Mouse (Mus musculus) stomach, postnatal 0 days (tissue): ENCODE measurements around the gene Mrs2. TPM values are rescaled to one million over a fixed set of nuclear protein-coding genes. Genes with fewer than 3 reads are reported as not detected.
"Not testable (repeated sequence)": the region's sequence is repeated elsewhere in the genome, so short reads cannot be mapped to it uniquely, and the experiment has no call there.

Experiments
- ATAC-seq: fragments of 200-750 bp; cut with Nextera tagmentation; 2 replicates; pipeline ENCODE4 v1.8.0; 2017; ENCODE audit not compliant: low FRiP score, low TSS enrichment
- DNase-seq: peaks from one replicate; pipeline ENCODE4 v3.0.0-alpha.2; 2016; ENCODE audit warnings: low spot score
- H3K27ac ChIP-seq: fragments of 300-500 bp; sonication (generic); replicated peaks from 2 replicates; pipeline ENCODE4 v1.5.1; 2014; ENCODE audit warnings: mild to moderate bottlenecking, control low read depth
- H3K27me3 ChIP-seq: fragments of 300-500 bp; sonication (generic); 2 replicates; pipeline ENCODE4 v1.6.1; 2014; ENCODE audit warnings: low read length; ENCODE audit not compliant: control insufficient read depth, insufficient read depth
- H3K36me3 ChIP-seq: fragments of 300-500 bp; sonication (generic); 2 replicates; pipeline ENCODE4 v1.6.1; 2014; ENCODE audit warnings: low read length, mixed read lengths; ENCODE audit not compliant: control insufficient read depth, insufficient read depth
- H3K4me1 ChIP-seq: fragments of 300-500 bp; sonication (generic); replicated peaks from 2 replicates; pipeline ENCODE4 v1.6.1; 2014; ENCODE audit warnings: antibody characterized with exemption; ENCODE audit not compliant: control insufficient read depth, insufficient read depth
- H3K4me2 ChIP-seq: fragments of 300-500 bp; sonication (generic); replicated peaks from 2 replicates; pipeline ENCODE4 v1.6.1; 2014; ENCODE audit warnings: low read depth, mild to moderate bottlenecking, control low read depth, moderate library complexity
- H3K4me3 ChIP-seq: fragments of 300-500 bp; sonication (generic); 2 replicates; pipeline ENCODE4 v1.5.1; 2014; ENCODE audit warnings: low read depth, low read length, control low read depth
- H3K9ac ChIP-seq: fragments of 300-500 bp; sonication (generic); 2 replicates; pipeline ENCODE4 v1.6.1; 2014; ENCODE audit warnings: mild to moderate bottlenecking, low read length, control low read depth, mixed read lengths
- H3K9me3 ChIP-seq: fragments of 300-500 bp; sonication (generic); 2 replicates; pipeline ENCODE4 v1.6.1; 2016; ENCODE audit warnings: low read length; ENCODE audit not compliant: control insufficient read depth
- CTCF ChIP-seq: IDR thresholded peaks from 2 replicates; pipeline ENCODE4 v1.5.1; 2016; ENCODE audit warnings: antibody characterized with exemption, low read depth, mild to moderate bottlenecking, moderate library complexity
- EP300 ChIP-seq: optimal IDR thresholded peaks from 2 replicates; pipeline ENCODE3; 2016; ENCODE audit warnings: antibody characterized with exemption
- WGBS: fragments of 180-500 bp; shearing (Covaris S2); extraction: QIAGEN DNeasy Blood & Tissue Kit; methylation state at CpG from one replicate; pipeline ENCODE4 v1.1.7; 2014; 5-methylcytosine and 5-hydroxymethylcytosine counted together
- polyA plus RNA-seq: library from polyadenylated mRNA; unstranded; fragments of >200 nt; fragmentation: Nextera tagmentation; extraction: Ambion mirVana; gene quantifications from 2 replicates; pipeline ENCODE4 v1.2.1, GENCODE M21; 2015

Mrs2 gene
- polyA plus RNA-seq, 1 experiment from 2014 or later: 13.9 TPM

DNA sequence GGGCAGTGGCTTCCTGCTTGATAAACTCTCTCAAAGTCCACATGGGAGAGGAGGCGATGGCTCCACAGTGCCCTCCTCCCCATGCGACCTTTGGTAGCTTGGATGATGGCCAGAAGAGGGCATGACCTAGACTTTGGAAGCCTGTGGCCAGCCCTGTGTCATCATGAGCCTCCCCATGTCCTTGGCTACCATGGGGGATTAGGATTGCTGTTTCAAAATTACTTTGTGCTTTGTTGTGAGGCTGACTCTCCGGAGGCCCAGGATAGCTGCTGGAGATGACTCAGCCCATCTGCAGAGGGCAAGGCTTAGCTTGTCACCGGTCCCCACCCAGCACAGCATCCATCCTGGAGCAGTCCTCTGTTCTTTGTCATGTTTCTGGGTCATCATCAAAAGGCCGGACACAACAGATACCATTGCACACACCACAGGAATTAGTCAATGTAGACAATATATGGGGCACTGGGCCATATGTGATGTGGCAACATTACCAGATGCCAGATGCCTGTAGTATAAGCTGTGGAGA is 42.3 kb downstream of the Mrs2 start:
- TF ChIP-seq CTCF (no peak), EP300 (no peak)
- Histone ChIP-seq H3K27ac (no peak overlapping the region; the same call in none of the 2 replicates), H3K4me3 (no peak overlapping the region), H3K9ac (no peak overlapping the region), H3K9me3 (no peaks in the 10 kb centered on the region), H3K4me1 (no peaks in the 10 kb centered on the region), H3K27me3 (no peaks in the 10 kb centered on the region), H3K36me3 (no peaks in the 10 kb centered on the region), H3K4me2 (no peak overlapping the region)
- no peak for DNase-seq
- WGBS: 56% methylated on average over 5 of the region's 5 CpGs
- ATAC-seq: peak; percentile 52; the same call in 1 of the 2 replicates

DNA sequence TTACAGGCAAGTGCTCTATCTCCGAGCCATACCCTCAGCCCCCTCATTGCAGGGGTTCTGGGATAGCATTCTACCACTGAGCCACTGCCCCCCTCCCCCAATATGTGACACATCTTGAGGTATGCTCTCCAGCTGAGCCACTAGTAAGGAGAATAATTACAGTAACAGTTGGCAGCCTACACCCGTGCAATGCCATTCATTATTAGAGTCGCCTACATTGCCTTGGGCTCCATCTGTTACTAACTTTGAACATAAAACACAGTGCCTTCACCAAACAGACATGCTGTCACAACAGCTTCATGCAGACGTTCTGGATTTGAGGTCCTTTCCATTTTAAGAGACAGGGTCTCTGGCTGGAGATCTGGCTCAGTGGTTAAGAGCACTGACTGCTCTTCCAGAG is 43.8 kb downstream of the Mrs2 start:
- no peak for DNase-seq
- no peak overlapping the region for H3K4me3 ChIP-seq
- H3K4me2 ChIP-seq: no peak overlapping the region
- no peaks in the 10 kb centered on the region for H3K4me1 ChIP-seq
- H3K9me3 ChIP-seq: no peaks in the 10 kb centered on the region
- no peaks in the 10 kb centered on the region for H3K36me3 ChIP-seq
- no peak overlapping the region for H3K27ac ChIP-seq
- TF ChIP-seq EP300: no peak
- no peak for TF ChIP-seq CTCF
- 67% methylated on average over 4 of the region's 4 CpGs for WGBS
- H3K27me3 ChIP-seq: no peaks in the 10 kb centered on the region
- no peak for ATAC-seq
- H3K9ac ChIP-seq: no peak overlapping the region

- H3K9me3 ChIP-seq, H3K27ac ChIP-seq, H3K4me2 ChIP-seq, H3K4me3 ChIP-seq, H3K9ac ChIP-seq, H3K4me1 ChIP-seq, H3K27me3 ChIP-seq, ATAC-seq, DNase-seq, H3K36me3 ChIP-seq: not testable (repeated sequence)
- 76% methylated on average over 3 of the region's 3 CpGs for WGBS
Observed at GRCm38 (mm10) chr13:24971776-24972175, 48.4 kb downstream of the Mrs2 start.

- H3K9me3 ChIP-seq: no peaks in the 10 kb centered on the region
- H3K27me3 ChIP-seq: no peaks in the 10 kb centered on the region
- 26% methylated on average over 5 of the region's 5 CpGs for WGBS
- H3K4me1 ChIP-seq: no peaks in the 10 kb centered on the region
- no peak for DNase-seq
- H3K9ac ChIP-seq: 0 out of 2 replicates have a peak overlapping the region, but pooled peaks have one; percentile 23
- TF ChIP-seq EP300 (no peak), CTCF (no peak)
- peak overlapping the region; percentile 33 for H3K4me3 ChIP-seq
- peak; percentile 26; the same call in 1 of the 2 replicates for ATAC-seq
- H3K36me3 ChIP-seq: peaks cover 2% of the 10 kb centered on the region; the same call in 1 of the 2 replicates
- peak overlapping the region; percentile 57 for H3K4me2 ChIP-seq
- no peak overlapping the region for H3K27ac ChIP-seq
Observed at GRCm38 (mm10) chr13:24965846-24966201, 54.4 kb downstream of the Mrs2 start.

DNA sequence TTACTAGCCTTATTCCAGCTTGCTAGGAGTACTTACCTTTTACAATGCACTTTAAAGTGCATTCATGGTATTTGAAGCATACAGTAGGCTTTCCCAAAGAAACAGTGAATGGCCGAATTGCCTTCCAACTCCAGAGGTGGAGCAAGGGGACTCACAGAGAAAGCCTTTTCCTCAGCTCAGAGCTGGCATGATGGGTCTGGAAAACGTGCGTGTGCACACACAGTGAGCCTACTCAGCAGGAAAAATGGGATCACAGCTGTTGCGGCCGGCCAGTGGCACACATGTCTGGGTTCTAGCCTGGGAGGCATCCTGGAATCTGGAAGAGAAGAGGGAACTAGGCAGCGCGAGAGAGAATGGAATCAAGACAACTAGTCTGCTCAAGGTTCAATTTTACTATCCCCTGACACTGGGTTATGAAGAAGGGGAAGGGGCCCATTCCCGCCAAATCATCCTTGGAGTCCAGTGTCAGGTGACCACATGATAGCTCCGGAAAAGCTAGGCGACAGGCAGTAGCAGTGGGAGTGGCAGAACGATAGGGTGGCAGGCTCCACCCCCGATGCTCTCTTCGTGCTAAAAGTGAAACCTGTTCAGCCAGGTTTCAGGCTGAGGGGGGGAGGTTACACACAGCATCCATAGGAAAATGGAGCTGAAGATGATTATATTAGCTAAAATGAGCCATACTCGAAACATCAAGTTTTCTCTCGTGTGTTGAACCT is 54.9 kb downstream of the Mrs2 start:
- no peaks in the 10 kb centered on the region for H3K4me1 ChIP-seq
- no peak overlapping the region for H3K27ac ChIP-seq
- peak overlapping the region; percentile 33 for H3K4me3 ChIP-seq
- TF ChIP-seq EP300: no peak
- no peak for TF ChIP-seq CTCF
- no peaks in the 10 kb centered on the region for H3K27me3 ChIP-seq
- no peaks in the 10 kb centered on the region for H3K9me3 ChIP-seq
- WGBS: 12% methylated on average over 15 of the region's 15 CpGs
- ATAC-seq (peak; percentile 64; the same call in 1 of the 2 replicates), DNase-seq (peak; percentile 60)
- H3K4me2 ChIP-seq: peak overlapping the region; percentile 57
- H3K36me3 ChIP-seq: peaks cover 2% of the 10 kb centered on the region; the same call in 1 of the 2 replicates
- 0 out of 2 replicates have a peak overlapping the region, but pooled peaks have one; percentile 23 for H3K9ac ChIP-seq

- Histone ChIP-seq H3K9ac (no peak overlapping the region), H3K27me3 (no peaks in the 10 kb centered on the region), H3K27ac (no peak overlapping the region), H3K4me1 (no peaks in the 10 kb centered on the region), H3K36me3 (peaks cover 2% of the 10 kb centered on the region; the same call in 1 of the 2 replicates), H3K4me2 (no peak overlapping the region), H3K4me3 (no peak overlapping the region), H3K9me3 (no peaks in the 10 kb centered on the region)
- DNase-seq: no peak
- no peak for TF ChIP-seq CTCF
- no peak for TF ChIP-seq EP300
- ATAC-seq: no peak
- WGBS: 83% methylated on average over 8 of the region's 8 CpGs
Observed at GRCm38 (mm10) chr13:24962119-24962518, 58.1 kb downstream of the Mrs2 start.
